Mouse (Mus musculus) adrenal gland, adult 8-10 months (tissue): ENCODE data around the gene CN725425. TPM values are rescaled to one million over a fixed set of nuclear protein-coding genes. Genes with fewer than 3 reads are reported as not detected.

Source experiments
- DNase-seq: peaks from one replicate; pipeline ENCODE4 v3.0.0; 2022
- total RNA-seq, 4 experiments: library from RNA; stranded (reverse); gene quantifications; 2 replicates each; pipeline ENCODE4 v1.2.4; 2022

CN725425 gene
- total RNA-seq, 4 experiments from 2014 or later = not detected

GRCm38 (mm10) chr15:91237294-91237693, 38.0 kb downstream of the CN725425 start:
- DNase-seq = no peak

- DNase-seq = no peak
Observed at GRCm38 (mm10) chr15:91240683-91241335, 41.5 kb downstream of the CN725425 start.

GRCm38 (mm10) chr15:91250815-91251214, 51.5 kb downstream of the CN725425 start:
- DNase-seq = no peak

- no peak for DNase-seq
Observed at GRCm38 (mm10) chr15:91251544-91252408, 52.5 kb downstream of the CN725425 start.

GRCm38 (mm10) chr15:91252956-91253355, 53.7 kb downstream of the CN725425 start:
- no peak for DNase-seq

- DNase-seq = no peak
Observed at GRCm38 (mm10) chr15:91255308-91255707, 56.0 kb downstream of the CN725425 start.

GRCm38 (mm10) chr15:91257140-91257539, 57.8 kb downstream of the CN725425 start:
- DNase-seq = no peak

- no peak for DNase-seq
Observed at GRCm38 (mm10) chr15:91260578-91260977, 61.3 kb downstream of the CN725425 start.

- no peak for DNase-seq
Observed at GRCm38 (mm10) chr15:91263926-91264325, 64.6 kb downstream of the CN725425 start.

- no peak for DNase-seq
Observed at GRCm38 (mm10) chr15:91268532-91268931, 69.2 kb downstream of the CN725425 start.

GRCm38 (mm10) chr15:91275961-91276360, 76.7 kb downstream of the CN725425 start:
- no peak for DNase-seq

GRCm38 (mm10) chr15:91279571-91279970, 80.3 kb downstream of the CN725425 start:
- no peak for DNase-seq

- no peak for DNase-seq
Observed at GRCm38 (mm10) chr15:91281521-91281920, 82.2 kb downstream of the CN725425 start.

- peak; percentile 9 for DNase-seq
Observed at GRCm38 (mm10) chr15:91282822-91283221, 83.5 kb downstream of the CN725425 start.

- no peak for DNase-seq
Observed at GRCm38 (mm10) chr15:91283418-91283817, 84.1 kb downstream of the CN725425 start.

GRCm38 (mm10) chr15:91299319-91299835, 100.1 kb downstream of the CN725425 start:
- no peak for DNase-seq

GRCm38 (mm10) chr15:91301366-91301765, 102.1 kb downstream of the CN725425 start:
- peak; percentile 66 for DNase-seq

GRCm38 (mm10) chr15:91304296-91304852, 105.1 kb downstream of the CN725425 start:
- DNase-seq = no peak

Other genes with a start within 250 kb of the CN725425 start
- 10 to 100 TPM; 15.8 to 26.1 (median 21.8) TPM for gene Kif21a, start 149.5 kb upstream of the CN725425 start, total RNA-seq
- 10 to 100 TPM; 10.6 to 42.9 (median 14.4) TPM for gene Abcd2, start 7.7 kb upstream of the CN725425 start, total RNA-seq